Mouse (Mus musculus): Measurements from ENCODE around the gene Ctnna2. TPM values are rescaled to one million over a fixed set of nuclear protein-coding genes. Genes with fewer than 3 reads are reported as not detected.

Ctnna2 gene
- polyA plus RNA-seq, 1 experiment from 2014 or later = 9.6 TPM

- WGBS = 68% methylated on average over 5 of the region's 5 CpGs
- Histone ChIP-seq H3K27ac (replicated peaks; ENCODE audit: low read depth, low read length) (no peak overlapping the region), H3K36me3 (ENCODE audit: control insufficient read depth, insufficient read depth, low read length) (no peaks in the 10 kb centered on the region), H3K9me3 (ENCODE audit: control insufficient read depth, low read length) (no peaks in the 10 kb centered on the region), H3K4me2 (ENCODE audit: low read depth, low read length) (no peak overlapping the region), H3K27me3 (replicated peaks; ENCODE audit: control insufficient read depth, insufficient read depth, low read length) (no peaks in the 10 kb centered on the region), H3K4me1 (ENCODE audit: control insufficient read depth, insufficient read depth, low read length) (no peaks in the 10 kb centered on the region), H3K4me3 (ENCODE audit: low read depth, low read length) (no peak overlapping the region), H3K9ac (ENCODE audit: low read depth, low read length) (no peak overlapping the region)
- ATAC-seq (ENCODE audit: low read depth) (no peak), DNase-seq (ENCODE audit: low spot score) (peak; percentile 22)
These were observed 1000.1 kb downstream of the Ctnna2 start for GRCm38 (mm10) chr6:76979247-76979850.

GRCm38 (mm10) chr6:76977817-76978216 lies 1001.7 kb downstream of the Ctnna2 start:
- ATAC-seq (ENCODE audit: low read depth) = peak; percentile 79; the same call in 1 of the 2 replicates
- WGBS = 28% methylated on average over 3 of the region's 3 CpGs
- H3K27me3 ChIP-seq (replicated peaks; ENCODE audit: control insufficient read depth, insufficient read depth, low read length) = no peaks in the 10 kb centered on the region

GRCm38 (mm10) chr6:76974297-76974696 lies 1005.2 kb downstream of the Ctnna2 start:
- DNase-seq (ENCODE audit: low spot score) (no peak), ATAC-seq (ENCODE audit: low read depth) (no peak)
- H3K27ac ChIP-seq (replicated peaks; ENCODE audit: low read depth, low read length) = no peak overlapping the region
- H3K4me2 ChIP-seq (ENCODE audit: low read depth, low read length) = no peak overlapping the region
- H3K36me3 ChIP-seq (ENCODE audit: control insufficient read depth, insufficient read depth, low read length) = no peaks in the 10 kb centered on the region
- H3K4me3 ChIP-seq (ENCODE audit: low read depth, low read length) = no peak overlapping the region
- no peaks in the 10 kb centered on the region for H3K4me1 ChIP-seq (ENCODE audit: control insufficient read depth, insufficient read depth, low read length)
- no peaks in the 10 kb centered on the region for H3K27me3 ChIP-seq (replicated peaks; ENCODE audit: control insufficient read depth, insufficient read depth, low read length)
- WGBS = 72% methylated on average over 1 of the region's 1 CpGs
- H3K9ac ChIP-seq (ENCODE audit: low read depth, low read length) = no peak overlapping the region
- H3K9me3 ChIP-seq (ENCODE audit: control insufficient read depth, low read length) = no peaks in the 10 kb centered on the region

More at GRCm38 (mm10) chr6:76977817-76978216, 1001.7 kb downstream of the Ctnna2 start:
- H3K4me2 ChIP-seq (ENCODE audit: low read depth, low read length) = no peak overlapping the region
- H3K27ac ChIP-seq (replicated peaks; ENCODE audit: low read depth, low read length) = no peak overlapping the region
- no peak overlapping the region for H3K9ac ChIP-seq (ENCODE audit: low read depth, low read length)
- H3K36me3 ChIP-seq (ENCODE audit: control insufficient read depth, insufficient read depth, low read length) = no peaks in the 10 kb centered on the region
- H3K4me1 ChIP-seq (ENCODE audit: control insufficient read depth, insufficient read depth, low read length) = no peaks in the 10 kb centered on the region
- H3K9me3 ChIP-seq (ENCODE audit: control insufficient read depth, low read length) = no peaks in the 10 kb centered on the region
- no peak overlapping the region for H3K4me3 ChIP-seq (ENCODE audit: low read depth, low read length)
- DNase-seq (ENCODE audit: low spot score) = peak; percentile 72

- no peak overlapping the region for H3K9ac ChIP-seq (ENCODE audit: low read depth, low read length)
- H3K36me3 ChIP-seq (ENCODE audit: control insufficient read depth, insufficient read depth, low read length) = no peaks in the 10 kb centered on the region
- H3K4me3 ChIP-seq (ENCODE audit: low read depth, low read length) = no peak overlapping the region
- no peaks in the 10 kb centered on the region for H3K9me3 ChIP-seq (ENCODE audit: control insufficient read depth, low read length)
- 61% methylated on average over 5 of the region's 5 CpGs for WGBS
- no peak for ATAC-seq (ENCODE audit: low read depth)
- no peak overlapping the region for H3K4me2 ChIP-seq (ENCODE audit: low read depth, low read length)
- no peak for DNase-seq (ENCODE audit: low spot score)
- no peaks in the 10 kb centered on the region for H3K27me3 ChIP-seq (replicated peaks; ENCODE audit: control insufficient read depth, insufficient read depth, low read length)
- no peaks in the 10 kb centered on the region for H3K4me1 ChIP-seq (ENCODE audit: control insufficient read depth, insufficient read depth, low read length)
- H3K27ac ChIP-seq (replicated peaks; ENCODE audit: low read depth, low read length) = no peak overlapping the region
These were observed 1014.5 kb downstream of the Ctnna2 start for GRCm38 (mm10) chr6:76964998-76965432.

GRCm38 (mm10) chr6:76908086-76908485 lies 1071.4 kb downstream of the Ctnna2 start:
- no peak overlapping the region for H3K9ac ChIP-seq (ENCODE audit: low read depth, low read length)
- H3K36me3 ChIP-seq (ENCODE audit: control insufficient read depth, insufficient read depth, low read length) = no peaks in the 10 kb centered on the region
- ATAC-seq (ENCODE audit: low read depth) (no peak), DNase-seq (ENCODE audit: low spot score) (no peak)
- H3K4me2 ChIP-seq (ENCODE audit: low read depth, low read length) = no peak overlapping the region
- H3K27ac ChIP-seq (replicated peaks; ENCODE audit: low read depth, low read length) = no peak overlapping the region
- WGBS = 78% methylated on average over 4 of the region's 4 CpGs
- no peaks in the 10 kb centered on the region for H3K4me1 ChIP-seq (ENCODE audit: control insufficient read depth, insufficient read depth, low read length)
- no peaks in the 10 kb centered on the region for H3K9me3 ChIP-seq (ENCODE audit: control insufficient read depth, low read length)
- no peak overlapping the region for H3K4me3 ChIP-seq (ENCODE audit: low read depth, low read length)
- no peaks in the 10 kb centered on the region for H3K27me3 ChIP-seq (replicated peaks; ENCODE audit: control insufficient read depth, insufficient read depth, low read length)

- Histone ChIP-seq H3K9me3 (ENCODE audit: control insufficient read depth, low read length) (no peaks in the 10 kb centered on the region), H3K4me3 (ENCODE audit: low read depth, low read length) (no peak overlapping the region), H3K4me1 (ENCODE audit: control insufficient read depth, insufficient read depth, low read length) (no peaks in the 10 kb centered on the region), H3K9ac (ENCODE audit: low read depth, low read length) (no peak overlapping the region), H3K27ac (replicated peaks; ENCODE audit: low read depth, low read length) (no peak overlapping the region), H3K36me3 (ENCODE audit: control insufficient read depth, insufficient read depth, low read length) (no peaks in the 10 kb centered on the region), H3K27me3 (replicated peaks; ENCODE audit: control insufficient read depth, insufficient read depth, low read length) (no peaks in the 10 kb centered on the region), H3K4me2 (ENCODE audit: low read depth, low read length) (no peak overlapping the region)
- ATAC-seq (ENCODE audit: low read depth) = no peak
- 77% methylated on average over 1 of the region's 1 CpGs for WGBS
- DNase-seq (ENCODE audit: low spot score) = no peak
These were observed 1082.3 kb downstream of the Ctnna2 start for GRCm38 (mm10) chr6:76897156-76897555.

All from embryonic facial prominence, embryonic 14.5 days (tissue).